Mouse (Mus musculus) lung, adult 2 months (tissue): Measurements from ENCODE around the gene Rbbp5.

Source experiments
- CTCF ChIP-seq: fragments of 200-500 bp; IDR thresholded peaks from 2 replicates; pipeline ENCODE4 v1.5.1; 2011; ENCODE audit warnings: mild to moderate bottlenecking, low read length, control low read depth; ENCODE audit not compliant: insufficient read depth
- POLR2A ChIP-seq: fragments of 200-500 bp; IDR thresholded peaks from 2 replicates; pipeline ENCODE4 v1.6.1; 2011; ENCODE audit warnings: low read depth, mild to moderate bottlenecking, control low read depth, low read length, borderline replicate concordance; ENCODE audit errors: extremely low read depth

DNA sequence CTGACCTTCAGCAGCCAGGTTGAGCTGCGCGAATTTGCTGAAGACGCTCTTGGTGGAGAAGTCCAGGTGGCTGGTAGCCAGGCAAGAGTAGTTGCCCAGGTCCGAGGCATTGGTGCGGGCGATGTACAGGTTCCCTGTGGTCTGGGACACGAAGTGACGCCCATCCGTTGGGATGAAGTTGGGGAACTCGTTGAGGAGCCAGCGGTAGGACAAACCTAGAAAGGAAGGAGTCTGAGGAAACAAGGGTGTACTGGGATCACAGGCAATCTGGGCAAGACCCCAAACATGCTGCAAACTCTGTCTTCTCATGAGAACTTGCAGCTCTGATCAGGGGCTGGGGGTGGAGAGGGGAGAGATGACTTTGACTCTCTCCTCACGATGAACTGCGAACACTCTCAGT, 50.9 kb downstream of the Rbbp5 start:
- TF ChIP-seq CTCF (no peak), POLR2A (no peak)
